Comparison of ENCODE assay signal across 8 mouse cellular contexts in genomic region chr2:154702637-154703315, GRCm38 (mm10). TPM values are rescaled to one million over a fixed set of nuclear protein-coding genes. Genes with fewer than 3 reads are reported as not detected.
DNase-seq lines count a peak whose midpoint lies in the region; ATAC-seq lines count a peak whose summit lies in the region.

No protein-coding gene starts in this region.

- 5% methylated on average over 17 of the region's 17 CpGs for WGBS in embryonic facial prominence, embryonic 11.5 days
- 3% methylated on average over 17 of the region's 17 CpGs for WGBS in heart, embryonic 14.5 days

- peak; percentile 40 for ATAC-seq in embryonic facial prominence, embryonic 11.5 days (replicated peaks; ENCODE audit: insufficient number of reproducible peaks, low FRiP score, low TSS enrichment, low read depth)
- no peak for ATAC-seq in heart, embryonic 14.5 days (ENCODE audit: insufficient number of reproducible peaks, insufficient read depth, low FRiP score, low read depth)

- no peaks in the 10 kb centered on the region for H3K9me3 ChIP-seq in embryonic facial prominence, embryonic 11.5 days (replicated peaks; ENCODE audit: control insufficient read depth, low read length)
- no peaks in the 10 kb centered on the region for H3K9me3 ChIP-seq in heart, embryonic 14.5 days (ENCODE audit: control insufficient read depth, low read length)

- no peaks in the 10 kb centered on the region for H3K4me1 ChIP-seq in embryonic facial prominence, embryonic 11.5 days (ENCODE audit: control insufficient read depth, insufficient read depth, low read length)
- peaks cover 9 to 11% of the 10 kb centered on the region in 2 experiments for H3K4me1 ChIP-seq in heart, embryonic 14.5 days (ENCODE audit: control insufficient read depth in 2 of 2, insufficient read depth in 2 of 2, low read length in 2 of 2)

- H3K36me3 ChIP-seq in embryonic facial prominence, embryonic 11.5 days (replicated peaks; ENCODE audit: control insufficient read depth, insufficient read depth, low read depth, low read length) = no peaks in the 10 kb centered on the region
- no peaks in the 10 kb centered on the region for H3K36me3 ChIP-seq in heart, embryonic 14.5 days (ENCODE audit: control insufficient read depth, insufficient read depth, low read length)

- H3K9ac ChIP-seq in embryonic facial prominence, embryonic 11.5 days (replicated peaks; ENCODE audit: low read length) = no peak overlapping the region; the same call in 1 of the 2 replicates
- peak overlapping the region; percentile 35; the same call in 1 of the 2 replicates for H3K9ac ChIP-seq in heart, embryonic 14.5 days (ENCODE audit: low read length)

- peak; percentile 55 for DNase-seq in CD4-positive helper T cell, adult 2 months (ENCODE audit: low read depth, low spot score)
- DNase-seq in adrenal gland, postnatal 25 days = peak; percentile 75
- peak; percentile 83 for DNase-seq in embryonic facial prominence, embryonic 11.5 days (ENCODE audit: low spot score)
- DNase-seq in kidney, postnatal 36 days = peak; percentile 42 to 83
- peak; percentile 79 for DNase-seq in lung, postnatal 10 days
- DNase-seq in retina, adult 2 months (ENCODE audit: low read depth, low spot score) = peak; percentile 50
- peak; percentile 85 for DNase-seq in thymus, postnatal 4 days

- no peak overlapping the region for H3K27ac ChIP-seq in embryonic facial prominence, embryonic 11.5 days (replicated peaks; ENCODE audit: low read depth, low read length)
- H3K27ac ChIP-seq in heart, embryonic 14.5 days (replicated peaks in 1 of 2; ENCODE audit: control insufficient read depth in 1 of 2, insufficient read depth in 1 of 2, low read depth in 2 of 2, low read length in 2 of 2) = no peak overlapping the region

- H3K4me2 ChIP-seq in embryonic facial prominence, embryonic 11.5 days (ENCODE audit: low read depth, low read length) = peak overlapping the region; percentile 10; the same call in 1 of the 2 replicates
- H3K4me2 ChIP-seq in heart, embryonic 14.5 days (ENCODE audit: low read length) = peak overlapping the region; percentile 48

- H3K4me3 ChIP-seq in embryonic facial prominence, embryonic 11.5 days (ENCODE audit: low read depth, low read length) = no peak overlapping the region
- no peak overlapping the region for H3K4me3 ChIP-seq in heart, embryonic 14.5 days (ENCODE audit: control insufficient read depth in 1 of 2, insufficient read depth in 1 of 2, low read depth in 1 of 2, low read length in 2 of 2)

- no peaks in the 10 kb centered on the region for H3K27me3 ChIP-seq in embryonic facial prominence, embryonic 11.5 days (ENCODE audit: control insufficient read depth, insufficient read depth, low read length)
- no peaks in the 10 kb centered on the region for H3K27me3 ChIP-seq in heart, embryonic 14.5 days (ENCODE audit: control insufficient read depth, insufficient read depth, low read length)

RNA-seq across cellular contexts. Expression of gene Chmp4b, which starts 51.3 kb away (rescaled TPM):
- 221 and 247 TPM in 2 replicates for total RNA-seq in adrenal gland, postnatal 25 days (2021)
- polyA plus RNA-seq in embryonic facial prominence, embryonic 11.5 days (2014; fragmentation: Nextera tagmentation; extraction: Ambion mirVana) = 14.0 and 14.8 TPM in 2 replicates
- 13.0 and 16.6 TPM in 2 replicates for polyA plus RNA-seq in heart, embryonic 14.5 days (2014; fragmentation: Nextera tagmentation; extraction: Ambion mirVana)
